Mouse (Mus musculus): ENCODE measurements around the gene Carmil1.
A peak's percentile ranks its signal among the peaks of the same experiment; 100 is the strongest.

Gene Carmil1

GRCm38 (mm10) chr13:24280439-24281431, at the start of gene Carmil1:
TSS of gene Carmil1 (minus strand) at chr13:24280795.
- peak; percentile 92 for DNase-seq (ENCODE audit: low read depth, low spot score)

- no peak for DNase-seq (ENCODE audit: low read depth, low spot score)
These were observed 49.5 kb upstream of the Carmil1 start for GRCm38 (mm10) chr13:24330128-24330527.

GRCm38 (mm10) chr13:24328036-24328817, 47.6 kb upstream of the Carmil1 start:
- DNase-seq (ENCODE audit: low read depth, low spot score): no peak

- no peak for DNase-seq (ENCODE audit: low read depth, low spot score)
These were observed 46.6 kb upstream of the Carmil1 start, which contains the start of gene Cmah for GRCm38 (mm10) chr13:24327201-24327600. TSS of gene Cmah (plus strand) at chr13:24327404.

GRCm38 (mm10) chr13:24321313-24321712, 40.7 kb upstream of the Carmil1 start:
- DNase-seq (ENCODE audit: low read depth, low spot score): no peak

GRCm38 (mm10) chr13:24318618-24319017, 38.0 kb upstream of the Carmil1 start:
- DNase-seq (ENCODE audit: low read depth, low spot score): peak; percentile 40

- no peak for DNase-seq (ENCODE audit: low read depth, low spot score)
These were observed 36.0 kb upstream of the Carmil1 start for GRCm38 (mm10) chr13:24316563-24316962.

- no peak for DNase-seq (ENCODE audit: low read depth, low spot score)
These were observed 30.7 kb upstream of the Carmil1 start for GRCm38 (mm10) chr13:24311011-24311940.

GRCm38 (mm10) chr13:24306248-24306647, 25.7 kb upstream of the Carmil1 start:
- peak; percentile 23 for DNase-seq (ENCODE audit: low read depth, low spot score)

- DNase-seq (ENCODE audit: low read depth, low spot score): no peak
These were observed 24.9 kb upstream of the Carmil1 start for GRCm38 (mm10) chr13:24305486-24305885.

GRCm38 (mm10) chr13:24297252-24297651, 16.7 kb upstream of the Carmil1 start:
- DNase-seq (ENCODE audit: low read depth, low spot score): peak; percentile 52

GRCm38 (mm10) chr13:24287381-24287780, 6.8 kb upstream of the Carmil1 start:
- DNase-seq (ENCODE audit: low read depth, low spot score): no peak

GRCm38 (mm10) chr13:24279762-24280438, 695 bp downstream of the Carmil1 start:
- peak; percentile 43 for DNase-seq (ENCODE audit: low read depth, low spot score)

GRCm38 (mm10) chr13:24279407-24279761, 1.2 kb downstream of the Carmil1 start:
- no peak for DNase-seq (ENCODE audit: low read depth, low spot score)

GRCm38 (mm10) chr13:24272740-24273377, 7.7 kb downstream of the Carmil1 start:
- DNase-seq (ENCODE audit: low read depth, low spot score): no peak

- DNase-seq (ENCODE audit: low read depth, low spot score): no peak
These were observed 11.5 kb downstream of the Carmil1 start for GRCm38 (mm10) chr13:24269100-24269465.

GRCm38 (mm10) chr13:24268355-24269099, 12.1 kb downstream of the Carmil1 start:
- no peak for DNase-seq (ENCODE audit: low read depth, low spot score)

- DNase-seq (ENCODE audit: low read depth, low spot score): no peak
These were observed 15.8 kb downstream of the Carmil1 start for GRCm38 (mm10) chr13:24264760-24265159.

- DNase-seq (ENCODE audit: low read depth, low spot score): no peak
These were observed 17.0 kb downstream of the Carmil1 start for GRCm38 (mm10) chr13:24263560-24263959.
